Mouse (Mus musculus): ENCODE results near the gene 1700029P11Rik.

DNA sequence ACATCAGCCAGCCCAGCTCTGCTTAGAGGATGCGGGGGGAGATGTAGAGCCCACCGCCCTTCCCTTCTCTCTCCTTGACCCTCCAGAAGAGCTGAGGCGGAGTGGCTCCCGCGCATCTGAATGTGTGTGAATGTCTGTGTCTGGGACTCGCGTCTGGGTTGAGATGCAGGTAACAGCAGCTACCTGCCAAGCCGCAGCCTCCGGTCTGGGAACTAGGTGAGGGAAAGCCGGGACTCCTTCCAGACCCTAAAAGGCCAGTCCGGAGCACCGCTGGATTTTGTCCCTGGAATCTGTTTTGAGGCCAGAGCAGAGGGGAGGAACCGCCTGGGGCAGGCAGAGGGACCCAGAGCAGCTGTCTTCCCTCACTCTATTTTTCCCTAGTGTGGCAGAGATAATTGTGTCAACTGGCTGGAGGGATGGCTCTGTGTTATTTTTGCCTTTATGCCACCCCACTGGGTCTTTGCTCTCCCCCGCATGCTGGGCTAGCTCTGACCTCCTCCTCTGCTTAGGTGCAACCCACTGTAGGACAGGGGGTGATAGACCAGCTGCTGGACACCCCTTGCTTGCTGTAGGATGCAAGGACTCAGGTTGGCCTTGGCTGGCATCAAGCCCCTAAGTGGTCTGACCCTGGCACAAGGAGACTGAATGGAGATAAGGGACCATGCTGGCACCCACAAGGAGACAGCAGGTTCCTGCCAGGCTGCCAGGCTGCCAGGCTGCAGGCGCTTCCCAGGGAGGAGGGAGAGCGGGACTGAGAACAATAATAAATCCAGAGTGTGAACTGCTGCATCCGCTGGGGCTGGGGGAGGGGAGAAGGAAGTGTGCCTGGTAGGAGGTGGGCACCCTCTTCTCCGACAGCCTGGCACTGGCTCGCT, 43.0 kb upstream of the 1700029P11Rik start:
- TF ChIP-seq CTCF (IDR thresholded peaks at IDR 0.05; ENCODE audit: extremely low read depth, insufficient read length, insufficient replicate concordance, low read depth, low read length) (no peak), POLR2A (IDR thresholded peaks at IDR 0.05; ENCODE audit: low read depth, low read length) (no peak)

Measured in small intestine, adult 2 months (tissue).